Mouse (Mus musculus): ENCODE measurements around the gene Adamtsl5.

The Adamtsl5 gene

DNA sequence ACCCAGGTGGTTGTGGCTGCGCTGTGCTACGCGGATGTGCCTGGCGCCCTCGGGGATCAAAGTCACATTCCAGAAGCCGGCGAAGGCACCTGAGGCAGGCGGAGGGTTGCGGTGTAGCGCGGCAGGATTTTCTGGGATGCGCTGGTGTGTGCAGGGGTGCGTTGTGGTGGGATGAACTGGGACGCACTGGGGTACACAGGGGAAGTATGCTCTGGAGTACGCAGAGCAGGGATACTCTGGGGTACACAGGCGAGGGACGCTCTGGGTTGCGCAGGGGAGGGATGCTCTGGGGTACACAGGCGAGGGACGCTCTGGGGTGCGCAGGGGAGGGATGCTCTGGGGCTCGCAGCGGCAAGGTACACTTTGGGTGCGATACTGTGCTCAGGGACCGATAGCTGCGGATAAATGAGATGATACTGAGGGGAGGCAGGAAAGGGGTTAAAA lies 5.9 kb downstream of the Adamtsl5 start:
- no peak for DNase-seq

DNA sequence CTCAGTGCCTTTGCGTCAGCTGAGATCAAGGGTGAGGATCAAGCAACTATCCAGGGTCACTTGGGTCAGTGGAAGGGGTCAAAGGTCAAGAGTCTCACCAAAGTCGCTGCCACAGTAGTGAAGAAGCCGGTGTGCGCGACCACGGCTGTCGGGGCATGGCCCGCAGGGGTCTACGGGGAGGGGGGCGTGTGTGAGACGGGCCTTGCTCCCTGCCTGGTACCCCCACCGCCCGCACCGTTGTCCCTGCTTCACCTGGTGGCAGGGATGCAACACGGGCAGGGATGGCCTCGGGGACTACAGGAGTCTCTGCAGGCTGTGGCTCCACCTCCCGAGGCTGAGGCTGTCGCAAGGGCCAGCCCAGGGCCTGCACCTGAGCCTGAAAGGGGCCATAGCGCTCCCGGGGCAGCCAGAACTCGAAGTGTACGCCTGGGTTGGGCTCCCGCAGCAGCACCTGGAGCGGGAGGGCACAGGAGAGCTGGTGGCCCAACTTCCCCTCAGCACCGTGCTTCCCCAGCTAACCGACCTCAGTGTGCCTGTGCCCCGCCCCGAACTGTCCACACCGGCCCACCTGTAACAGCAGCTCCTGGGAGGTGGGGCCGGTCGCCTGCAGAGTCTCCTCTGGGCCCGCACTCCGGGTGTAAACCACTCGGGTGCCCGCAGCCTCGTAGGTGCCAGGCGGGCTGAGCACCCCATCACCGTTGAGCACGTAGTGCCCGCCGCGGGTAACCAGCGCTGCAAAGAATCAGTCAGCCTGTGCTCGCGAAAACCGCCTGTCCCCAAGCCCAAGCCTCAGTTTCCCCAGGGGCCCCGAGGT lies 6.5 kb downstream of the Adamtsl5 start:
- DNase-seq, result no peak

DNA sequence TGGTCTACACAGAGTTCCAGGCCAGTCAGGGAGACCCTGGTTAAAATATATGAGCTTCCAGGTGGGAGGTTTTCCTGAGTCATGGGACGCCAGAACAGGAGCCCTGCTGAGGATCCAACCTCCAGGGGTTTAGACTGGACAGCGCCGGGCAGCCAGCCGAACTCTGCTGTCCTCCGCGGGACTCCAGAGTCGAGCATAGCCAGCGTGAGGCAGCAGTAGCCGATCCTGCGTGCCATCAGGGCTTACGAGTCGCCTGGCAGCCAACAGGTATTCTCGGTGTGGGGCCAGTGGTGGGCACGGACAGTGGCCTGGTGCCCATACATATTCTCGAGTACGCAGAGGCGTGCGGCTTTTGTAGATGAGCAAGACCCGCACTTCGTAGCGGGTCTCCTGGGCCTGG lies 7.2 kb downstream of the Adamtsl5 start:
- DNase-seq, result no peak

DNA sequence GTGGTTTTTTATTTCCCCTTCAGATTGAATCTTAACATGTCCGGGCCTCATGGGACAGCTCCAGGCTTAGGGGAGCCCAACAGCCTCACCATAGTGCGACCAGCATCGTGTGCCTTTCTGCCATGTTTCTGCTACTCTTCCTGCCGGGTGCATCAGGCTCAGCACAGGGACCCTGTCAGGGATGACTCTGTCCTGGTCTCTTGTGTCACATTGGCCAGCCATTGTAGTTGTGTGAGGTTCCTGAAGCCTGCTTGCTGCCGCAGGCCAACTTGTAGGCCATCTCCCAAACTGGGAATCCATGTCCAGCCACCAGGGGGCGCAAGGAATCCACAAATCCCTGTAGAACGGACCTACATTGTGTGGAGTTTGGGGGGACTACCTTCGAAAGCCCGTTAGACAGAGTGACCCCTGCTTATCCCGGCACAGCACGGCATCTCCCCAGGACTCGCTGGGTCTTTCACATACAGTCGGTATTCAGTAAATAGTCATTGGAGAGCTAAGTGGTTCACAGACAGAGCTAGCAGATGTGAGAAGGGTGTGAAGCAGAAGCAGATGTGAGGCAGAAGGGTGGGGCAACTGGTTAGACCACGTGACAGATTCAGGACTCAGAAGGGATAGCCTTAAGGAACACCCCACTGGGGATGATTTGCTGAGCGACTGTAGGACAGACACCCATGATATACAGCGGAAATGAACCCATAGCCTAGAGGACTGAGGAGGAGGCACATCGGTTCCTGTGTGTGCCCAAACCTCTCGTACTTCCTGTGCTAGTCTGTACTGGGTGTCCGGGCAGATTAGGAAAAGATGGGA lies 8.1 kb downstream of the Adamtsl5 start:
- DNase-seq, result peak; percentile 87

DNA sequence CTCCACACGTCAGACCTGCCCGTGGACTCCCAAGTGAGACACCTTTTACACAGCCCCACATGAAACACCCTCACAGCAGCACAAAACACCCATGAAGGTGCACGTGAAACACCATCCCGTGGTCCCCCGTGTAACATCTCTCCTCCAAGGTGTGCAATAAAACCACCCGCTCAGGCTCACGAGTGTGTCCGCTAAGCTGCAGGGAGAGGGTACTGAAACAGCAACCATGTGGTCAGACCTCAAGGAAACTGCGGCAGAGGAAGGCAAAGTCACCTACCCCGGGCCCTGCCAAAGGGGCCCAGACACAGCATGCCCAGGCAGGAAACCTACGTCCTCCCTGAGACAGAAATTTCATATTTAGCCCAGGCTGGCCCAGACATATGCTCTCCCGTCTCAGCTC lies 11.9 kb downstream of the Adamtsl5 start:
- no peak for DNase-seq

DNA sequence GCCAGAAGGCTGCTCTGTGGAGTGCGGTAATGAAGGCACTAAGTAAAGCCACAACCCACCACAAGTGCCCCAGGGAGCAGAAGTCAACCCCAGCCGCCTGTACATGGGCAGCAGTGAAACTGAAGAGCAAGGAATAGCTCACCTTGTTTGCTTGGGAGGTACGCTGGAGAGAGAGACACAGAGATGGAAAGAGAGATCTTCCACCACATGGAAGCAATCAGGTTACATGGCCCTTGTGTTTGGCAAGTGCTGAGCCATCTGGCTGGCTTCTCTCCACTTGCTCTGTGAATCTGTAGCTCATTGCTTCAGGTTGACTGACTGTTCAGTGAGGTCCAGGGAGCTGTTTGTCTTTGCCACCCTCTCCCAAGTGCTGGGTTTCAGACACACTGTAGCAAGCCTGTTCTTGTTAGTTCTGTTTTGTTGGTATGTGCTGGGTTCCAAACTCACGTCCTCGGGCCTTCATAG lies 15.7 kb downstream of the Adamtsl5 start:
- no peak for DNase-seq

DNA sequence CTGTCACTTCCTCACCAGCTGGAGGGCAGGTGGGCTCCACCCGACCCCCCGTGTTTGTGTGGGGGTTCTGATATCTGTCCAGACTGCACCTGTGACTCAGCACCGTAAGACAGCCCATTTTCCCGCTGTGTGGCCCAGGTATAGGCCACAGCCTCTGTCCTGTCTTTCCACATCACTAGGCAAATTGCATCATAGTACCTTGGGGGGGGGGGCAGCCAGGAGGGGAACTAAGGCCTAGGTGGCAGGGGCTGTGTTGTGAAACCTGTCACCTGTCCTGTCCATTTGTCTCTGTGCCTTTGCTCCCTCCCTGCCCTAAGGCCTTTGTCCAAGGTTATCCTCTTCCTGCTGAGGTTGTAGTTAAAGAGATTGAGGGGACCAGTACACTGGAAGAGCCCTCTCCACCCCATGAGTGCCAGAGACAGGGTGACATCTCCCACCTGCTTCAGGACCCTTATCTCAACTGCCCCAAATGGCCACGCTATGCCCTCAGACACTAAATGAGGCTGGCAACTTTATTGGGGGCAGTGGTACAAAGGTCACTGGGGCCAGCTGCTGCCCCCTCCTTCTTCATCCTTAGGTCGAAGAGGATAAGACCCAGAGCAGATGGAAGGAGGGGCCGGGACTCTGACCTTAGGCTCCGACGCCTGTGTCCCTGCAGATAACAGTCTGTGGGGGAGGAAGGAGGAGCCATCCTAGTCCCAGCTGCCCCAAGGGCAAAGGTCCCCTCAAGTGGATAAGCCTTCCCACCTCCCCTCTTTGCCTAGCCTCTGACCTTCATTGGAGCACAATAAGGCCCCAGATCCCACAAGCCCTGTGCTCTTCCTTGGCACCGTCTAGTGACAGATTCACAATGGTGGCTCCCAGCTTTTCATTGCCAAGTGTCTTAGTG lies 16.3 kb downstream of the Adamtsl5 start:
- peak; percentile 61 for DNase-seq

DNA sequence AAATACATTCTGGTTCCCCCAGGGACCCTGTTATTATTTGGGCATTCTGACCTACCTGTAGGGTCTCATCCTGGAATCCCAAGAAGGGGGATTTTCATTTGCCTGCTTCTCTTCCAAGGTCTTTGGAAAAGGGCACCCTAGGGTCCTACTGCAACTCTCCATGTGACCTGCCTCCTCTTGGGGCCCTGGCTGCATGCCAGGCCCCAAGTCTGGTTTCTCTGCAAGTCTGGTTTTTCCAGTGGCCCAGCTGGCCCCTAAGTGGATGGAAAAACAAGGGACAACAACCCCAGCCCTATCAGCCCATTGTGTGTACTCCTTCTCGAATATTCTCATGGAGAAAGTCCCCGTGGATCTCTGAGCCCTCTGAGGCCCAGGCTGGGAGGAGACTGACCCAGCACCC lies 17.3 kb downstream of the Adamtsl5 start:
- DNase-seq, result no peak

DNA sequence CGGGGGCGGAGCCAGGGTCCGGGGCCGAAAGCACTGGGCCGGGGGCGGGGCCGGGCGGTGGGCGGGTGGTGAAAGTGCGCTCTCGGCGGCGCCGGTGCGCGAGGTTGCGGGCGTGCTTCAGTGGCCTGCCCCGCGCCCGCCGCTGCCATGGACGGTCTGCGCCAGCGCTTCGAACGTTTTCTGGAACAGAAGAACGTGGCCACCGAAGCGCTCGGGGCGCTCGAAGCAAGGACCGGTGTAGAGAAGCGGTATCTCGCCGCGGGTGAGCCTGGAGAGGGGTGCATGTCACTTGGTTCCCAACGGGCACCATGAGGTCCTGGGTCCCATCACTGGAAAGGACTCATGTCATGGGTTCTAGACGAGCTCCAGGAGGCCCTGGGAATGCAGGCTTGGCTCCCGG lies 18.1 kb downstream of the Adamtsl5 start:
- DNase-seq, result no peak

DNA sequence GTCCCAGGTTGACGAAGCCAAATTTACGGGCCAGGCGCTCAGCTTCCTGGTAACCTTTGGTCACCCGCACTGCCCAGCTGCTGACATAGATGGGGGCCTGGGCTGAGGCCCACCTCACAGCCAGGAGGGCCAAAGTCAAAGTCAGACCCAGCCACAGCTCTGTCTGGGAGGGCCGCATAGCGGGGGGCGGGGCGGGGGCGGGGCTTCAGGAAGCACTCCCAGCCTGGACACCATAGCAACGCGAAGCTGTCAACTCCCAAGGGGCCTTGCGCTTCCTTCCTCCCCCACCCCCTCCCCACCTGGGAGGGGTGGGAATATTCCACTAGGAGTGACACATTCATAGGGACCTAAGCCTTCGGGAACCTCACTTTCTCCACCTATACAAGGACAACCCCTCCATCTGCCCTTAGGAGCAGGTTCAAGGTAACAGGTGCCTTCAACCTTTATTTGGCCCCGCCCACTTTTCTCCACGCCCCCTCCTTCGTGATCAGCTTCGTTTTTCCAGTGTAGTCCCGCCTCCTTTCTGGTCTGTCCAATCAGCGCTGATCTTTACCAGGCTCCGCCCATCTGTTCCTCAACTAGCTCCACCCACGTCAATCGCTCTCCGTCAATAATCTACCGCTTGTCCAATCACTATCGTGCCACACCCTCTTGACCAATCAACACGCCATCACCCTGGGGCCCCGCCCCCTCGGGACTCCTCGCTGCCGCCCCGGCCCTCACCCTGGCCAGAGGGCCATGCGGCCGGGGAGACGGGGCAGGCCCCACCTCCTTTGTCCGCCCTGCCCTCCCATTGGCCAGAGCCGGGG lies 18.7 kb downstream of the Adamtsl5 start, which contains the start of the genes Pcsk4 and Reep6:
TSS of gene Pcsk4 (minus strand) at position 226 of the 809 bp plus-strand sequence.
TSS of gene Reep6 (plus strand) at position 681 of the 809 bp plus-strand sequence.
- peak; percentile 94 for DNase-seq

DNA sequence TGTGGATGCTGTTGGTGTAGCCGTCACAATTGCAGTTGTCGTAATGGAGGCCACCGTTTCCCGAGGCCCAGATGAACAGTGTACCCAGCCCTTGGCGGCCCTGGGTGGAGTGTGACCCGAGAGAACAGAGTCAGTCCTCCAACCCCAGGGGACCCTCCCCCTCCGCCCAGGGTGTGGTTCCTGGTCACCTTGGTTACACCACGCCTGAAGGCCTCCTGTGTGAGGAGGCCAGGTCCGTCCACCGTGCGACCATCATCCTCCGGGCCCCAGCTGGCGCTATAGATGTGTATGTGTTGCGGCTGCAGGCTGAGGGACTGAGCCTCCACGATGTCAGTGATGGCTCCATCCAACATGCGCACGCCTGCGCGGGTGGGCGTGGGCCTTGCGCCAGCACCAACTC lies 23.2 kb downstream of the Adamtsl5 start:
- DNase-seq, result peak; percentile 43

DNA sequence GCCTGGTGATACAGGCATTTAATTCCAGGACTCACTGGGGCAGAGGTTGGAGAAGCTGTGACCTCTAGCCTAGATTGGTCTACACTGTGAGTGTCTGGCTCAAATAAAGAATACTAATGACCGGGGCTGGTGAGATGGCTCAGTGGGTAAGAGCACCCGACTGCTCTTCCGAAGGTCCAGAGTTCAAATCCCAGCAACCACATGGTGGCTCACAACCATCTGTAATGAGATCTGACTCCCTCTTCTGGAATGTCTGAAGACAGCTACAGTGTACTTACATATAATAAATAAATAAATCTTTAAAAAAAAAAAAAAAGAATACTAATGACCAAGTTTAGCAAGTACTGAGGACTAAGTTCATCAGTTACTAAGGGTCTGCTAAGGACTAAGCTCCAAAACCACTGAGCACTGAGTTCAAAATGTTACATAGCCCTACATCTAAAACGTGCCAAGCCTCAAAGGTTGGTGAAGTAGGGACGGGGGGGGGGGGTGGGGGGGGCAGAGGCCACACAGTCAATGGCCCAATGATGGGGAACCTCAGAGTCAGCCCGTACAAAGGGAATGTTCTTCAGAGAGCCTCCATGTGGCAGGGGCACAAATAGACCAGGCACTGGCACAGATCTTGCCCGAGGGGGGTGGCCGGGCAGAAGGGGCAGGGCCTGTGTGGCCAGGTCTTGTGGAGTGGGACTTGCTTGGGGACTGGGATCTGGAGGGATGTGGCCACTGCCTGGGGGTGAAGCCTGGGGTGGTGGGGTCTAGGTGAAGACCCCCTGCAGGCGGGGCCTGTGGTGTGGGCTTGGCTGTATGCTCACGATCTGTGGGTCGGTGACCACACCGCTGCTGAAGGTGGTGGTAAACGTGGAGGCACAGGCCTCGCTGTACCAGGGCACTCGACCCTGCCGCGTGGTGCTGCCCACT lies 23.8 kb downstream of the Adamtsl5 start:
- DNase-seq, result peak; percentile 41

DNA sequence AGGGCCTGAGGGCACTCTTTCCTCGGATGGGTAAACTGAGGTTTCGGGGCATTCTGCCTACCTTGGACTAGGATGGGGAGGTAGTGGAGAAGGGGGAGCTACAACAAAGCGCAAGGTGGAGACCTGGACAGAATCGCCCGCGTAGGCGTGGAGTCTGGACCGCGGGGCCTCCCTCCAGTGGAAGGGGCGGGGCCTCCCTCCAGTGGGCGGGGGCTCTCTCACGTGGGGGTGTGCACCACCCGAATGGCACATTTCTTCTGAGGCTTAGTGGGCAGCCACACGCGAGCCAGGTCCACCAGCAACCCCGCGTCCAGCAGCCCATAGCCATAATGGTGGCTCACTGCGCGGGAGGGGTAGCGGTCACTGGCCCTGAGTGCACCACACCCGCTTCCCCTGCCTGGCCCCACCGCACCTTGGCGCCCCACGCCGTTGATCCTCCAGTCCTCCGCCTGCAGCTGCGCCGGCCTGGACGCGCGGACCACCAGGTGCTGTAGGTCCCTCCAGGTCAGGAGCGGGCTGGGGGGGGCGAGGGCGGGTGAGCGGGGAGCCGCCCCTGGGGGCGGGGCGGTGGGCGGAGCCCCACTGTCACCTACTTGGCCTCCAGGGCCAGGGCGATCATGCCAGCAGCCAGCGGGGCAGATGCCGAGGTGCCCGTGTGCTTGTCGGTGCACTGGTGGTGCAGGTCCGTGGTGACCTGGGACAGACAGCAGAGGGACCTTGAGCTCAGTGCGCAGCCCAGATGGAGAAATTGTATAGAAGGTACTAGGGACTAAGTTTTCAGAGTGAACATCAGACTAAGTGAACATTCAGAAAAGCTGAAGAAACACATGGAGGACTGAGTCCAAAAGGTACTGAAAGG lies 24.7 kb downstream of the Adamtsl5 start:
- DNase-seq, result peak; percentile 76

DNA sequence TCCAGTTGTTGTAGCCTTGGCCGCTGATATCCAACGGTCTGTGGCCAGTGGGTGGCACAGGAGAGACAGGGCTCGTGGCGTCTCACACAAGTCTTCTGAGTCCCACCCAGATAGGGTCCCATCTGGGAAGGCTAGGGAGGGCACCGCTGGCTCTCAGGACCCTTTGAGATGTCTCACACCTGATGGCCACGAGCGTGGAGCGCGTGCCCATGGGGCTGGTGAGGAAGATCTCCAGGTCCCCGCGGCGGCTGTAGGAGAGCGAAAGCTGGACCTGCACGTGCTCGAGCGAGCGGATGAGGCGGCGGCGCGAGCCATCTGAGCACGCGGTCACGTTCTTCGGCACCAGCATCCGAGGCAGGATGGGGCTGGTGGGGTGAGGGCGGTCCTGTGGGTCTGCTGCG lies 25.4 kb downstream of the Adamtsl5 start:
- peak; percentile 52 for DNase-seq

DNA sequence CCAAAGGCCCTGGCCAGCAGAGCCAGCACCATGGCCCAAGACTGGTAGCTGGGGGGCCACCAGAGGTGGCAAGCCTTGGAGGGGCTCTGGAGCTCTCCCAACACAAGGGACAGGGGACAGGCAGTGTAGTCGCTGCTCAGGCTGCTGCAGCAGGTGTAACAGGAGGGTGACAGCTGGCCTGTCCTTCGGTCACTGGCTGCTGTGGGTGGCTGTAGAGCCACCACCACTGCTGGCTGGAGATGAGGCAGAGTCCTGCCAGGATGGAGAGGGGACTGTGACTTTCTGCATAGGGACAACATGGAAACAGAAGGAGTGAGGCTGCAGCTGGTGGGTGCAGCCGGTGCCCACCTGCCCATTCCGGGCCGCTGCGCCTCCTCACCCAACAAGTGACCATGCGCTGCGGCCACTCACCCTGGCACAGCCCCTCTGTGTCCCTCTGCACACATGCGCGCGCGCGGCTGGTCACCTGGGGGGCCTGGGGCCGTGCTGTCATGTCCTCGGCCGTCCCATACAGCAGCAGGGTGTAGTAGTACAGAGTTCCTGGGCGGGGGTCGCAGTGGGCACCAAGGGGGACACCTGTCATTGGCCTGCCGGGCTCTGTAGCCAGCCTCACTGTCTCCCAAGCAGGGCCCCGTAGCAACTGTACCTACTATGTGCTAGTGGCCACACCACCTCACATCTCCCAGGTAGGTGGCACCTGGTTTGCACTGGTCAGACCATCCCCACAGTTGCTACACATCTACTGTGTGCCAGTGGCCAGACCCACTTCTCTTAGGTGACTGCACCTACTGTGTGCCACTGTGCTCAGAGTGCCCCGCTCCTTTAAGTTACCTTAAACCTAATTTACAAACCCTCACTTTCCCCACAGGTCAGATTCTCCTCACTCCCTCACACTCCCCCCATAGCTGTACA lies 26.3 kb downstream of the Adamtsl5 start:
- DNase-seq, result peak; percentile 46

DNA sequence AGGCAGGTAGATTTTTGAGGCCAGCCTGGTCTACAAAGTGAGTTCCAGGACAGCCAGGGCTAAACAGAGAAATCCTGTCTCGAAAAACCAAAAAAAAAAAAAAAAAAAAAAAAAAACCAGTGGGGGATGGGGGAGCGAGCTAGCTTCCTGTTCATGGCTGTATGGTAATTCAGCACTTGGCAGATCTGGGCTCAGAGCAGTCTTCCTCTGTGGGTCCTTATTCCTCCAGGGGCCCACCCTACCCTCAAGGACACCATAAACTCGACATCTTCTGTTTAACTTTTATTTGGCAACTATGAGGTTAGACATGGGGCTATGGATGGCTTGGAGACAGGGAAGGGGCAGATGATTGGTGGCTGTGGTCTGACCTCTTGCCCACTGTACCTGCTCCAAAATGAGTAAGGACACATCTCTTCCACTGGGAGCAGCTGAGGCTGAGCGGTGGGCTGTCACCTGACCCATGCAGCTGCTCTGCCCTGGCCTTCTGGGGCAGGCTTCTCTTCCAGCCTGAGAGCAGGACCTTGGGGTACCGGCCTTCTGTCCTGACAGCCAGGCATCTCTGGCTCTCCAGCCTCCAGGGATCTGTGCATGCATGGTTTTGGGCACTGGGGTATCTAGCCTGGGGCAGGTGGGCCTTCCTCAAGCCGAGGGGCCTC lies 27.1 kb downstream of the Adamtsl5 start:
- DNase-seq, result peak; percentile 38

DNA sequence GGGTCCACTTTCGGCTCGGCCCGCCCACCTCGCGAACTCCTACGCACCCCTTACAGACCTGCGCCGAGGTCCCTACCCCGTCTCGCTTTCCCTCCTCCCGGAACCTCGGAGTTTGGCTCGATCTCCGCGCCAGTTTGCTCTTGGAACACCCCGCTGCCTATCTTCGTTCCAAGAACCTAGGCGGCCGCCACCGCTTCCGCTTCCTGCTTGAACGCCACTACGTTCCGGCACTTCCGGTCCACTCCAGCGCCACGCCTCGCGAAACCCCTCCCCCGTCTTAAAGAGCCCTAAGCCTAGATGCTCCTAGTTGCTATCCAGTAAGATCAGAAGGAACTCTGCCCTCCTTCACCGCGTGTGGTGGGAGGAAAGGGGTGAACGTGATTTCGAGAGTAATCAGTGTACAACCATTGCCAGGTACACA lies 27.9 kb downstream of the Adamtsl5 start, which contains the start of gene 2310011J03Rik:
TSS of gene 2310011J03Rik (minus strand) at position 198 of the 421 bp plus-strand sequence.
- peak; percentile 86 for DNase-seq

DNA sequence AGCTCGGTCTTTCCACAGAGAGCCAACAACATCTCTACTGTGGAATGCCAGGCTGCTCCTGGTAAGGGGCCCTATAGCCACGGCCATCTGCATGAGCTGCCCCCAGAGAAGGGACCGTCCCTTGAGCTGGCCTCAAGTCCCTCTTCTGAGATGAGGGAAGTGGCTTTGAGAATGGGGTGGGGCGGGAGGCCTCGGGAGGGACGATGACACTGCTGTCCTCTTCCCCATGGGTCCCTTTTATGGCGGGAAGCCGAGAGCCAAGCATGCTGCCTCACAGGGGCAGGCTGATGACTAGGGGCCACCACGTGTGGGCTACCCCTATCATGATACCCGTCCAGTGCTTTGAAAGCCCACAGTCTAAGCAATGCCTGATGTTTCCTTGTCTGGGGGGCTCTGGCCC lies 31.2 kb downstream of the Adamtsl5 start:
- no peak for DNase-seq

Measured in cerebellum, adult 8-10 months (tissue).